Mouse (Mus musculus) thymus, adult 2 months (tissue): ENCODE results near the gene Kdsr. TPM values are rescaled to one million over a fixed set of nuclear protein-coding genes. Genes with fewer than 3 reads are reported as not detected.

Experiments
- DNase-seq: peaks from one replicate; pipeline ENCODE4 v3.0.0; 2021
- H3K27ac ChIP-seq: fragments of 200-500 bp; 2 replicates; pipeline ENCODE4 v1.5.1; 2012; ENCODE audit warnings: low read length, control low read depth; ENCODE audit not compliant: control insufficient read depth, insufficient read depth
- H3K27me3 ChIP-seq: fragments of 200-500 bp; 2 replicates; pipeline ENCODE4 v1.6.1; 2012; ENCODE audit warnings: mild to moderate bottlenecking, low read length, moderate library complexity, mixed read lengths; ENCODE audit not compliant: control insufficient read depth, insufficient read depth
- H3K36me3 ChIP-seq: fragments of 200-500 bp; 2 replicates; pipeline ENCODE4 v1.6.1; 2012; ENCODE audit warnings: mild to moderate bottlenecking, low read length, moderate library complexity; ENCODE audit not compliant: control insufficient read depth, insufficient read depth
- H3K4me1 ChIP-seq: fragments of 200-500 bp; replicated peaks from 2 replicates; pipeline ENCODE4 v1.6.1; 2012; ENCODE audit warnings: low read length; ENCODE audit not compliant: control insufficient read depth, insufficient read depth
- H3K4me3 ChIP-seq: fragments of 200-500 bp; 2 replicates; pipeline ENCODE4 v1.5.1; 2012; ENCODE audit warnings: mild to moderate bottlenecking, low read length, control low read depth, moderate library complexity; ENCODE audit not compliant: control insufficient read depth, insufficient read depth
- CTCF ChIP-seq: fragments of 200-500 bp; IDR thresholded peaks from 2 replicates; pipeline ENCODE4 v1.5.1; 2012; ENCODE audit warnings: mild to moderate bottlenecking, control low read depth, low read length, moderate library complexity, borderline replicate concordance; ENCODE audit not compliant: control insufficient read depth, poor library complexity, insufficient read depth; ENCODE audit errors: extremely low read depth
- POLR2A ChIP-seq: fragments of 200-500 bp; IDR thresholded peaks from 2 replicates; pipeline ENCODE4 v1.6.1; 2012; ENCODE audit warnings: mild to moderate bottlenecking, low read length, control low read depth, moderate library complexity; ENCODE audit not compliant: control insufficient read depth, poor library complexity, insufficient read depth; ENCODE audit errors: extremely low read depth
- WGBS: fragments of 180-500 bp; shearing (Covaris S2); methylation state at CpG from one replicate; pipeline ENCODE4 v1.1.7; 2018; 5-methylcytosine and 5-hydroxymethylcytosine counted together
- polyA plus RNA-seq: library from polyadenylated mRNA; depleted of rRNA; stranded (reverse); fragments of >200 nt; gene quantifications from 2 replicates; pipeline ENCODE4 v1.2.3, GENCODE M21; 2012; rRNA removed

Kdsr gene
- 12.3 and 17.1 TPM in 2 replicates for polyA plus RNA-seq

- DNase-seq: peak; percentile 94
- WGBS: under 1% methylated on average over 51 of the region's 51 CpGs
- peaks cover 10% of the 10 kb centered on the region for H3K4me1 ChIP-seq
- H3K27me3 ChIP-seq: no peaks in the 10 kb centered on the region
- H3K27ac ChIP-seq: peak within 1 kb of the TSS; percentile 27
- no peaks in the 10 kb centered on the region for H3K36me3 ChIP-seq
- peak within 1 kb of the TSS; percentile 86 for H3K4me3 ChIP-seq
- TF ChIP-seq CTCF: 0 out of 2 replicates have a peak, but pooled peaks have one; percentile 55
- peak; percentile 89 for TF ChIP-seq POLR2A
Observed at GRCm38 (mm10) chr1:106759572-106760435, at the start of gene Kdsr. Gene Kdsr, minus strand, starts transcription at chr1:106759727.

DNA sequence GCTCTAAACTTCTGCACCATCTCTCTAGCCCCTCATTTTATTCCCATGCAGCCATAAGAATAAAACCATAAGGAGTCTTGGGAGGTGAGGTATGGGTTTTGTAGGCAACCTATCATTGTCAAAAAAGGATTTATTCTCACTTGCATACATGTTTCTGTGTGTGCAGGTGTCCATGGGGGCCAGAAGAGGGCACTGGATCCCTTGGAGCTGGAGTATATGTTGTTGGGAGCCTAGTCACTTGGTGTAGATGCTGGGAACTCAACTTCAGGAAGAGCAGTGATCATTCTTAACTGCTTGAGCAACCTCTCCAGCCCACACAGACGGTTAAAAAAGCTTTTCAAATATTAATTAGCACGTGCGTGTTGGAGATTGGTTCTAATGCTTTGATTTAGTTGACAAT is 40.4 kb upstream of the Kdsr start:
- Histone ChIP-seq H3K4me1 (no peaks in the 10 kb centered on the region), H3K27ac (no peak overlapping the region), H3K27me3 (no peaks in the 10 kb centered on the region), H3K4me3 (no peak overlapping the region), H3K36me3 (no peaks in the 10 kb centered on the region)
- 90% methylated on average over 3 of the region's 3 CpGs for WGBS
- TF ChIP-seq CTCF (no peak), POLR2A (no peak)
- DNase-seq: no peak

GRCm38 (mm10) chr1:106799406-106799805 is 39.9 kb upstream of the Kdsr start:
- no peak overlapping the region for H3K4me3 ChIP-seq
- H3K36me3 ChIP-seq: no peaks in the 10 kb centered on the region
- DNase-seq: no peak
- TF ChIP-seq CTCF (no peak), POLR2A (no peak)
- 67% methylated on average over 1 of the region's 1 CpGs for WGBS
- H3K27me3 ChIP-seq: no peaks in the 10 kb centered on the region
- no peak overlapping the region for H3K27ac ChIP-seq
- no peaks in the 10 kb centered on the region for H3K4me1 ChIP-seq

- WGBS: 62% methylated on average over 7 of the region's 7 CpGs
- Histone ChIP-seq H3K27ac (no peak overlapping the region), H3K4me1 (no peaks in the 10 kb centered on the region), H3K36me3 (no peaks in the 10 kb centered on the region), H3K27me3 (no peaks in the 10 kb centered on the region), H3K4me3 (no peak overlapping the region)
- DNase-seq: no peak
- TF ChIP-seq CTCF (no peak), POLR2A (no peak)
Observed at GRCm38 (mm10) chr1:106796987-106797779, 37.7 kb upstream of the Kdsr start.

GRCm38 (mm10) chr1:106796542-106796924 is 37.0 kb upstream of the Kdsr start, which contains the start of gene Vps4b:
Gene Vps4b, minus strand, starts transcription at chr1:106796728.
- Histone ChIP-seq H3K4me1 (no peaks in the 10 kb centered on the region), H3K27ac (peak within 1 kb of the TSS; percentile 40; the same call in 1 of the 2 replicates), H3K36me3 (no peaks in the 10 kb centered on the region), H3K27me3 (no peaks in the 10 kb centered on the region), H3K4me3 (peak within 1 kb of the TSS; percentile 90)
- peak; percentile 93 for DNase-seq
- TF ChIP-seq CTCF: no peak; the same call in 1 of the 2 replicates
- peak; percentile 74; the same call in 1 of the 2 replicates for TF ChIP-seq POLR2A
- under 1% methylated on average over 23 of the region's 23 CpGs for WGBS
